Mouse (Mus musculus) spleen, adult 2 months (tissue): Measurements from ENCODE around the gene Spink2.

Source experiments
- CTCF ChIP-seq: fragments of 200-500 bp; IDR thresholded peaks from 2 replicates; pipeline ENCODE4 v1.5.1; 2011; ENCODE audit warnings: mild to moderate bottlenecking, inconsistent platforms; ENCODE audit not compliant: insufficient read depth, insufficient read length, insufficient replicate concordance; ENCODE audit errors: extremely low read depth
- POLR2A ChIP-seq: fragments of 200-500 bp; IDR thresholded peaks from 2 replicates; pipeline ENCODE4 v1.6.1; 2011; ENCODE audit warnings: low read depth, low read length, inconsistent platforms

DNA sequence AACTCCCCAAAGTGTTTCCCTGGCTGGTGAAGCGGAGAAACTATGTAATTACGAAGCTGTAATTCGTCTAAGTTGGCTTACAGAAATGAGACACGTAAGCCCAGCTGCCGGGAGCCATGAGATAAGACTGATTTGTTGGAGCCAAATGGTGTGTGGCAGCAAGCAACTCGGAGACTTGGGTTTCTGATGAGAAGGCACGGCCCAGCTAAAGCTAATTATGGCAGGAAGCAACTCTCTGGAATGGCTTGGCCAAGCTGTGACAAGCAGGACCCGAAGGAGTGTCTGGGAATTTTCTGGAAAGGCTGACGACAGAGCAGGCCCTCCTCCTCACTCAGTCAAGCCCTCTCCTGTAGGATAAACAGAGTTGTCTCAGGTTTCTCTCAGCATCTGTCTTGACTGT, 33.3 kb downstream of the Spink2 start:
- TF ChIP-seq CTCF (no peak), POLR2A (no peak)
